Mouse (Mus musculus): ENCODE data around the gene Blmh.
"Not testable (repeated sequence)": the region's sequence is repeated elsewhere in the genome, so short reads cannot be mapped to it uniquely, and the experiment has no call there.

Gene Blmh

DNA sequence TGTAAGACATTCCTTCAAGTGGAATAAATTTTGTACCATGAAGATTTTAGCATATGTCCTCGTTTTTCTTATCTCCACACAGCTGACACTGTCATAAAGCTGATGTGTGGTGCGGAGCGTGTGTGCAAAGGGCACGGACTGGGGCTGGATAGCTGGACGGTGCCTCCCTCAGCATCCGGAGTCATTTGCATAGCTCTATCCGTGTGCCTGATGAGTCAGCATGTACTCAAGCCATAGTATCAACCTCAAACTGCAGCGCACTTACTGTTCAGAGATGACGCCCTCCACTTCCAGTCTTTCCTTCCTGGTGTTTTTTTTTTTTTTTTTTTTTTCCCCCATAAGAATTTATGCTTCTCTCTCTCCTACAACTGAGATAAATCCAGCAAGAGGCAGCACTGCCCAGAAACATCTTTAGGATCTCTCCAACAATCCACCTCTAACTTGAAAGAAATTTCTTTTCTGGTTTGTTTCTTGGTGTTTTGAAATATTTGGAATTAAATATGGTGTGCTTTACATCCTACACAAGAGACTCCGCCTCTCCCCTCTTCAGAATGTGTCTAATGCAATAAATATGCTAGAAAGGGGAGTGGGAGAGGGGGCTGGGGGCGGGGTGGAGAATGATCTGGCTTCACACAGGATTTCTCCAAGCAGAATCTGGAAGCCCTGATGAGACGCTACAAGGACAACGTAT, 7.9 kb upstream of the Blmh start:
- DNase-seq (ENCODE audit: low read depth, low spot score) = no peak

DNA sequence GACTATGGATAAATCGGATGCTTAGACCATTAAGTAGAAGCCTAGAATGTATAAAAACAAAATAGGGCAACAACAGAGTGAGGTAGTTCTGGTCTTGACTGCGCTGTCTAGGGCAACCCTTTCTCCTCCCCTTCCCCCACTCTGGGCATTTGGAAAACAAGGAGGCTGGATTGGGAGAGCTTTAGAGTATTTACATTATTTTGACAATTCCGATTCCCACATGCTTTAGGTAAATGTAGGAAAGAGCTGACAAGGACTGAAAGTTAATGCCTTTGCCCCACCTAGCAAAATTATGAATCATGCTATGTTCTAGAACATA, 7.4 kb upstream of the Blmh start:
- no peak for DNase-seq (ENCODE audit: low read depth, low spot score)

DNA sequence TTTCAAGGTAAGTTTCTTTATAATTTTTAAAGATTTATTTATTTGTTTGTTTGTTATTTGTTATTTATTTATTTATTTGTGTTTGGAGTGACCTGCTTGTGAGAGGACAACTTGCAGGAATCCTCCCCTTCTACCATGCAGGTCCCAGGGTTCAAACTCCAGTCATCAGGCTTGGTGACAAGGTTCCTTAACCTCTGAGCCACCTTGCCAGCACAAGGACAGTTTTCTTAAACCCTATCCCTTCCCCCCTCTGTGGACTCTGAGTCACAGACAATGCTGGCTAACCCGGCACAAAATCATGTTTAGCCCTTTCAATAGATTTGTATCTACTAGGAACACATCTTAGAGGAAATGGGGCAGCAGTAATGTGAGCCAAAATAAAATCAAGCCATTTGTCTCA, 4.0 kb upstream of the Blmh start:
- no peak for DNase-seq (ENCODE audit: low read depth, low spot score)

DNA sequence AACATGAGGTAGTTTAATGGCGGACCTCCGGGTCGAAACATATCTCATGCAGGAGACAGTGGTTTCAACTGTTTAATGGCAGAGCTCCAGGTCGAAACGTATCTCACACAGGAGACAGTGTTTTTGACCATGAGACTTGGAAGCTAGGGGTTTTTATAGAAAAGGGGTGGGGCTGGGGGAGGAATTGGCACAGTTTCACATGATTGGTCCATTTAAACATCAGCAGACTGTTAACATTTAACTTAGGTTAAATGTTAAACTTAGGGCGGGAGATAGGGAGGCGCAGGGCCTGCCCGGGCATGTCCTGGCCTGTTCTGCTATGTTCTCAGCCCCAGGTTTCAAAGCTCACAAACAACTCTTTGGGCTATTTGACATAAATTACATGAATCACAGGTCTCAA, 4.0 kb downstream of the Blmh start:
- not testable (repeated sequence) for DNase-seq (ENCODE audit: low read depth, low spot score)

GRCm38 (mm10) chr11:76933209-76933608, 8.6 kb downstream of the Blmh start:
- DNase-seq (ENCODE audit: low read depth, low spot score) = peak; percentile 37

DNA sequence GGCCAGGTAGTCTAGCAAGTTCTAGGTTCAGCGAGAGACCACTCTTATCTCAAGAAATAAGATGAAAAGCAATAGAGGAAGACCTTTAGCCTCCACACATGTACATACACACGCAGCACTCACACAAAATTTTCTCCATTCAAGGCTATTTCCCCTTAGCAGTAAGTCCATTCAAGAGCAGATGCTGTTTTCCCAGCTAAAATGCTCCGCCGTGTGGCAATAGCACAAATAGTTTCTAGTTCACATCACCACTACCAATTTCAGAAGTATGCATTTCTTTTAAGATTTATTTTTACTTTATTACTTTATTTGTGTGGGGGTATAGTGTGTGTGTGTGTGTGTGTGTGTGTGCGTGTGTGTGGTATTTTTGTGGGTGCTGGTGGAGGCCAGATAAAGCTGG, 12.0 kb downstream of the Blmh start:
- no peak for DNase-seq (ENCODE audit: low read depth, low spot score)

- no peak for DNase-seq (ENCODE audit: low read depth, low spot score)
Measured at GRCm38 (mm10) chr11:76944839-76945238, 20.2 kb downstream of the Blmh start.

- peak; percentile 85 for DNase-seq (ENCODE audit: low read depth, low spot score)
Measured at GRCm38 (mm10) chr11:76945386-76946202, 21.0 kb downstream of the Blmh start.

- DNase-seq (ENCODE audit: low read depth, low spot score) = peak; percentile 5
Measured at GRCm38 (mm10) chr11:76946203-76946585, 21.6 kb downstream of the Blmh start.

DNA sequence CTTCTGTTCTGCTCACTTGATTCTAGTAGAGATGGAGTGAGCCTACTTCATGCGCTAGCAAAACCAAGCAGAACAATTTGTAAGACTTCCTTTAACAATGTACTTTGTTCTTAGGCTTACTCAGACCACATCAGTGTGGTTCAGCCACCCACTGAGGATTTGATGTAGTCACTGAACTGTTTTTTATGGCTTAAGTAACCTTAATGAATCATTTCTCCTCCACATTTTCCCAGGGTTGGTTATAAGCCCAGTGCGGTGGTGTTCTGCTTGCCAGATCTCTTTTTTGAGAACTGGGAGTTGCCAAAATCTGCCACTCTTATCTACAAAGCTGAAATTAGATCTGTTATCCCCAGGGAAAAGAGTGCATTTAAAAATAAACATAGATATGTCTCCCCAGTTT, 28.9 kb downstream of the Blmh start:
- no peak for DNase-seq (ENCODE audit: low read depth, low spot score)

DNA sequence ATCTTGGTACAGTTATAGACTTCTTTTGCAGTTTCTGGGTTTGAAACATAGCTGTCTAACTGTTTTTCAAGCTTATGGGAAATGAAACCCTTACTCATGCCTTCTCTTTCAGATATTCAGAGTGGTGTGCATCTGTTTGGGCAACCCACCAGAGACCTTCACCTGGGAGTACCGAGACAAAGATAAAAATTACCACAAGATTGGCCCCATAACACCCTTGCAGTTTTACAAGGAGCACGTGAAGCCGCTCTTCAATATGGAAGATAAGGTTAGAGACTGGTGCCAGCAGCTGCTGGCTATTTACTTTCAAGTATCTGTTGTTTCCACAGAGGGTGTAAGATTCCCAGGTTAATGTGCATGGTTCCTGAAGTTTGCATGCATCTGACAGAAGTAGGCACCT, 41.1 kb downstream of the Blmh start:
- DNase-seq (ENCODE audit: low read depth, low spot score) = no peak

DNA sequence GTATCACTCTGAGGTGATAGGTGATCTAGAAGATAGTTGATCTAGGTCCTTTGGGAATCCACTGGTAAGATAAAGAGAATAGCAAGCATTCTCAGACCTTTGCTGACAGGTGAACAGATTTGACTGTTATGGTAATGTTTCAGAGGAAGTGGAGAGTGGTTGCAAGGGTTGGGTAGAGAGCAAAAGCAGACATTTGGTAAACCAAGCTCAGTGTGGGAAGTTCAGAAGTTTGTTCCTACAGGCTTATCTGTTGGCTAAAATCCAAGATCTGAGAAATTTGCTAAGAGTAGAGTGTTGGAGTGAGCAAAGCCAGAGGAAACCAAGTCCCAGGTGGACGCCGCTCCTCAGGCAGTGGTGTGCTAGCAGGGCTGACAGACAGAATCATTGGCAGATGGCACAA, 45.7 kb downstream of the Blmh start:
- DNase-seq (ENCODE audit: low read depth, low spot score) = no peak

DNA sequence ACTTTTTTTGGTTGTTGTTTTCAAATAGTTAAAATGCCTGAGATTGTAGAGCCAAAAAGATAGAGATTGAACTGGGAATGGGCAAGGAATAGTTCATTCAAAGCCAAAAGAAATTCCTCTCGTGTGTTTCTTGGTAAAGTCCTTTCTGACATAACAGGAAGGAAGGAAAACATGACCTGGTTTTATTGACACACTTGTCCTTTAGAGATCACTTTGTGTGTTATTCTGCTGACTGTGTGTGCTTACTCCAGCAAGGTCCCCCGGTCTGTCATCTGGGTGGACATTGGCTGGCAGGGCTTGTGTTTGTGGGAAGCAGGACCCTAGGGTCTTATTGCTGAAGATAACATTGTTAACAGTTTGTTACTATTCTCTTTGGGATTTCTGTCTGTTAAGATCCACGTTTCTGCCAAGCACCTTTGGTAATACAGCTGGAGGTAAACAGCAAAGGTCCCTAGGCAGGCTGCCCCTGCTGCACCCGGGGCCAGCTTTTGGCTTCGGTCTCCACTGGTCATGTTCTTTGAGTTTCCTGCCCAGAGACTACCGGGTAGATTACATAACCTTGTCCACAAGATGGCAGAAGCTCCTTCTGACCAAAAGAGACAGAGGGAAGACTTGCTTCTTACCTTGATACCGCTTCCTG, 50.2 kb downstream of the Blmh start:
- no peak for DNase-seq (ENCODE audit: low read depth, low spot score)

- no peak for DNase-seq (ENCODE audit: low read depth, low spot score)
Measured at GRCm38 (mm10) chr11:76981570-76982141, 57.0 kb downstream of the Blmh start.

DNA sequence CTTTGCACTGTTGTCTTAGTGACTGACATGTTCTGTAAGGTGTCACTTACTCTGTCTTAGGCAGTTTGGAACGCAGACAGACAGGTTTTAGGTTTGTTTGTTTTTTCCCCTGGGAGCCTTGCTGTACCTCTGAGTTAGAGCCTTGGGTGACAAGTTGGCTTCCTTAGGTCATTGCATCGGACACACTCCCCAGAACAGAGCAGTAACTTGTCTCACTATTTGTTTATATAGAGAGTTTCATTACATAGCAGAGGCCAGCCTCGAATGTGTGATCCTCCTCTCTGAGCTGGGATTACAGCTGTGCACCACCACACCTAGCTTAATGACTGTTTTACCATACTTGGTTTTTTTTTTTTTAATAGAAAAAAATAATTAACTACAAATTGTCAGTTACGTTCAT, 57.8 kb downstream of the Blmh start:
- no peak for DNase-seq (ENCODE audit: low read depth, low spot score)

DNA sequence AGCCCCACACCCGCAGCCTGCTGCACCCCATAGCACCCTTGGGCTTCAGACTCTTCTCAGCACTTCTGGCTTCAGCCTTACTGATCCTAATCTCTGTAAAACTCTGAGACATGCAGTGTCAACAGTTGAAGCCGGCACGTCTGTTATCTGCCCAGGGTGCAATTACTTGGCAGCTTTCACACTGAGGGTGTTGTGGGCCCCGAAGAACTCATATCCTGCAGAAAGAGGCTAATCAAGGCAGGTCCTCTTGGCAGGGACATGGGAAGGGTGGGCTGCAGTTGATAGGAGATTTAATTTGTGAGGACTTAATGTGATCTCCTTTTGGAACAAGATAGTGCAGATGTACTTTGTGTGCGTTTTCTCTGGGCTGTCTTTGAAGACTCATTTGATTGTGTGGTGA, 59.0 kb downstream of the Blmh start:
- no peak for DNase-seq (ENCODE audit: low read depth, low spot score)

DNA sequence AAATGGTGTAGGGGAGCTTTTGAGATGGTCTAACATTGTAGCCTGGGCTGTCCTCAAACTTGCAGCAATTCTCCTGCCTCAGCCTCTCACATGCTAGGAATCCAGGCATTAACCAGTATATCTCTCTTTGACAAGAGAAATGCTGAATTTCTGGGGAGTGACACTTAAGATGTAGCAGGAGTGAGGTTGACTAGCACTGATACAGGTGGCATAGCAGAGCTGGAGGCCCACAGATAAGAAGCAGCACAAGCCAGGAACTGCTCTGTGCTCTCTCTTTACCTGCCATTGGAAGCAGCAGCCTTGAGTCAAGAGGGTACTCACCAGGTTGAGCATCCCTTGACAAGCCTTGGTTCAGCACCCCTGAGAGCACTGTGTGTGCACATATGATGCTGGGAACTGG, 59.6 kb downstream of the Blmh start:
- DNase-seq (ENCODE audit: low read depth, low spot score) = no peak

DNA sequence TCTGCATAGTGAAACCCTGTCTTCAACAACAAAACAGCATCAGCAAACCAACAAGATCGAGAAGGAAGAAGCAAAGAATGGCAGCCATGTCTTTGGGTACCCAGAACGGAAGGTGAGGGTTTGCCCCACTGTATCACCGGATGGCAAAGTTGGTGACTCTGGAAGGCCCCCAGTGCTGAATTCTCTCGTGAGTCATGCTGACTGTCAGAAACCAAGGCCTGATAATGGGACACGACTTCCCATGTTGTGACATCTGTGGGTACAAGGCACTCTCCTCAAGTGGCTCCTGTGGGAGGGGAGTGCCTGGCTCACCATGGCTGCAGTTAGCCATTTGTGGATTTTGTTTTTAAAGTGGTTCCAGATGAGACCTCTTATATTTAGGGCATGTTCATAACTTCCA, 66.2 kb downstream of the Blmh start:
- no peak for DNase-seq (ENCODE audit: low read depth, low spot score)

- peak; percentile 69 for DNase-seq (ENCODE audit: low read depth, low spot score)
Measured at GRCm38 (mm10) chr11:76992886-76993285, 68.3 kb downstream of the Blmh start.

DNA sequence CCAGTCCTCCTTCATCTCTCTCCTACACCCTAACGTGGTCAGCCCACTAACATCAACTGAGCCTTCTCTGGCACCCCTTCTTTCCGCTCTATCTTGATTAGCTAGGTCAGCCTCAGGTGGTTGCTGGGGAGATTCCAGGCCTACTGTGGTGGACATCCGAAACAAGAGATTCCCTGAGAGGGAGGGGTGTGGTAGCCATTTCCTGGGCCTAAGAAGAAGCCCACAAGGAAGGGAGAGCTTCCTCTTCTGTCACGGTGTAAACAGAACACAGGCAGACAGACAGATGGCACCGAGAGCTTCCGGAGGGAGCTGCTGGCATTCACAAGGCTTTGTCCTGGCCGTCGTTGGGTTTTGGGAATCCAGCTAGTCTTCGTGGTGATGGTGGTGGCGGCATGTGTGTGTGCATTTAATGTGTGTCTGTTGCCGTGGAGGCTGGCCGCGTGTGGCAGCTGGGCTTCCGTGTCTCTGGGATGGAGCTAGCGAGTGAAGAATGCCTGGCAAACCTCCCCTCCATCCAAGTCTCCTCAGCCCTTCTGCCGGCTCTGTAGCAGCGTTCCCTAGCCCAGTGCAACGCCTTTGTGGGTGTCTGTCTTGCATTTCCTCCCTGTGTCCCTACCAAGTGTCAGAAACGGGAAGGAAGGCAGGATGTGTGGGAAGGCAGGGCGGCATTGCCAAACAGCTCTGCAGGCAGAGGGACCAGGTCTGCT, 71.5 kb downstream of the Blmh start:
- DNase-seq (ENCODE audit: low read depth, low spot score) = no peak

GRCm38 (mm10) chr11:76997305-76997704, 72.7 kb downstream of the Blmh start:
- DNase-seq (ENCODE audit: low read depth, low spot score) = peak; percentile 78

Measured in CD4-positive, CD25-positive, alpha-beta regulatory T cell, adult 2 months (primary cell).